Mouse (Mus musculus): Measurements from ENCODE around the gene Rnf11. TPM values are rescaled to one million over a fixed set of nuclear protein-coding genes. Genes with fewer than 3 reads are reported as not detected.
"Not testable (repeated sequence)": the region's sequence is repeated elsewhere in the genome, so short reads cannot be mapped to it uniquely, and the experiment has no call there.

The Rnf11 gene
- polyA plus RNA-seq, 1 experiment from 2014 or later: 51.7 TPM

GRCm38 (mm10) chr4:109406486-109407175 lies 77.9 kb downstream of the Rnf11 start, which contains the start of gene Ttc39a:
Gene Ttc39a (plus strand): TSS chr4:109406623.
- H3K9me3 ChIP-seq (ENCODE audit: low read length): no peaks in the 10 kb centered on the region
- ATAC-seq: peak; percentile 73
- 0 out of 2 replicates have a peak within 1 kb of the TSS, but pooled peaks have one; percentile 60 for H3K27ac ChIP-seq (ENCODE audit: low read length)
- H3K27me3 ChIP-seq (replicated peaks; ENCODE audit: insufficient read depth, low read length): no peaks in the 10 kb centered on the region
- peak within 1 kb of the TSS; percentile 55 for H3K4me3 ChIP-seq (ENCODE audit: low read depth, low read length)
- no peaks in the 10 kb centered on the region for H3K36me3 ChIP-seq (ENCODE audit: insufficient read depth, low read length)
- peak; percentile 73 for DNase-seq (ENCODE audit: low spot score)
- H3K9ac ChIP-seq (replicated peaks; ENCODE audit: low read depth): peak within 1 kb of the TSS; percentile 41; the same call in 1 of the 2 replicates
- under 1% methylated on average over 49 of the region's 56 CpGs for WGBS
- TF ChIP-seq CTCF (IDR thresholded peaks at IDR 0.05): no peak
- no peak for TF ChIP-seq EP300 (IDR thresholded peaks at IDR 0.05)
- H3K4me2 ChIP-seq (replicated peaks; ENCODE audit: low read depth, low read length): peak within 1 kb of the TSS; percentile 96
- peaks cover 4% of the 10 kb centered on the region; the same call in 1 of the 2 replicates for H3K4me1 ChIP-seq (ENCODE audit: insufficient read depth, low read depth, low read length)

- ATAC-seq: peak; percentile 84
These were observed 78.5 kb downstream of the Rnf11 start for GRCm38 (mm10) chr4:109406054-109406485.

GRCm38 (mm10) chr4:109405415-109405814 lies 79.1 kb downstream of the Rnf11 start:
- H3K9me3 ChIP-seq (ENCODE audit: low read length): no peaks in the 10 kb centered on the region
- H3K4me1 ChIP-seq (ENCODE audit: insufficient read depth, low read depth, low read length): peaks cover 4% of the 10 kb centered on the region; the same call in 1 of the 2 replicates
- DNase-seq (ENCODE audit: low spot score) (no peak), ATAC-seq (no peak)
- H3K4me2 ChIP-seq (replicated peaks; ENCODE audit: low read depth, low read length): no peak overlapping the region
- WGBS: 62% methylated on average over 8 of the region's 8 CpGs
- no peak overlapping the region for H3K9ac ChIP-seq (replicated peaks; ENCODE audit: low read depth)
- H3K27me3 ChIP-seq (replicated peaks; ENCODE audit: insufficient read depth, low read length): no peaks in the 10 kb centered on the region
- H3K36me3 ChIP-seq (ENCODE audit: insufficient read depth, low read length): no peaks in the 10 kb centered on the region
- TF ChIP-seq EP300 (IDR thresholded peaks at IDR 0.05) (no peak), CTCF (IDR thresholded peaks at IDR 0.05) (no peak)
- no peak overlapping the region for H3K27ac ChIP-seq (ENCODE audit: low read length)
- H3K4me3 ChIP-seq (ENCODE audit: low read depth, low read length): no peak overlapping the region

More at GRCm38 (mm10) chr4:109406054-109406485, 78.5 kb downstream of the Rnf11 start:
- no peak for TF ChIP-seq CTCF (IDR thresholded peaks at IDR 0.05)
- TF ChIP-seq EP300 (IDR thresholded peaks at IDR 0.05): no peak
- no peaks in the 10 kb centered on the region for H3K27me3 ChIP-seq (replicated peaks; ENCODE audit: insufficient read depth, low read length)
- peaks cover 4% of the 10 kb centered on the region; the same call in 1 of the 2 replicates for H3K4me1 ChIP-seq (ENCODE audit: insufficient read depth, low read depth, low read length)
- H3K4me3 ChIP-seq (ENCODE audit: low read depth, low read length): peak overlapping the region; percentile 55
- no peak overlapping the region for H3K27ac ChIP-seq (ENCODE audit: low read length)
- H3K4me2 ChIP-seq (replicated peaks; ENCODE audit: low read depth, low read length): peak overlapping the region; percentile 96
- no peak overlapping the region for H3K9ac ChIP-seq (replicated peaks; ENCODE audit: low read depth)
- no peaks in the 10 kb centered on the region for H3K36me3 ChIP-seq (ENCODE audit: insufficient read depth, low read length)
- H3K9me3 ChIP-seq (ENCODE audit: low read length): no peaks in the 10 kb centered on the region
- DNase-seq (ENCODE audit: low spot score): peak; percentile 94
- 1% methylated on average over 3 of the region's 3 CpGs for WGBS

- DNase-seq (ENCODE audit: low spot score); H3K27ac ChIP-seq (ENCODE audit: low read length); H3K9me3 ChIP-seq (ENCODE audit: low read length); ATAC-seq; H3K4me1 ChIP-seq (ENCODE audit: insufficient read depth, low read depth, low read length); H3K4me3 ChIP-seq (ENCODE audit: low read depth, low read length); H3K9ac ChIP-seq (replicated peaks; ENCODE audit: low read depth); H3K27me3 ChIP-seq (replicated peaks; ENCODE audit: insufficient read depth, low read length); H3K36me3 ChIP-seq (ENCODE audit: insufficient read depth, low read length); H3K4me2 ChIP-seq (replicated peaks; ENCODE audit: low read depth, low read length): not testable (repeated sequence)
- 92% methylated on average over 3 of the region's 3 CpGs for WGBS
These were observed 79.6 kb downstream of the Rnf11 start for GRCm38 (mm10) chr4:109404908-109405307.

GRCm38 (mm10) chr4:109401176-109401689 lies 83.3 kb downstream of the Rnf11 start:
- H3K36me3 ChIP-seq (ENCODE audit: insufficient read depth, low read length): no peaks in the 10 kb centered on the region
- WGBS: 63% methylated on average over 5 of the region's 5 CpGs

More at GRCm38 (mm10) chr4:109401176-109401689, 83.3 kb downstream of the Rnf11 start:
- TF ChIP-seq CTCF (IDR thresholded peaks at IDR 0.05) (peak; percentile 37), EP300 (IDR thresholded peaks at IDR 0.05) (no peak)
- Histone ChIP-seq H3K9me3 (ENCODE audit: low read length) (no peaks in the 10 kb centered on the region), H3K4me1 (ENCODE audit: insufficient read depth, low read depth, low read length) (peaks cover 2% of the 10 kb centered on the region; the same call in 1 of the 2 replicates), H3K27ac (ENCODE audit: low read length) (no peak overlapping the region), H3K9ac (replicated peaks; ENCODE audit: low read depth) (no peak overlapping the region), H3K4me3 (ENCODE audit: low read depth, low read length) (no peak overlapping the region), H3K27me3 (replicated peaks; ENCODE audit: insufficient read depth, low read length) (no peaks in the 10 kb centered on the region), H3K4me2 (replicated peaks; ENCODE audit: low read depth, low read length) (no peak overlapping the region)
- no peak for ATAC-seq
- DNase-seq (ENCODE audit: low spot score): no peak

Other genes starting within 250 kb of the Rnf11 start
- 31.0 and 37.0 TPM in 2 replicates for gene Eps15, start 204.5 kb downstream of the Rnf11 start, polyA plus RNA-seq (2015; fragmentation: Nextera tagmentation; extraction: Ambion mirVana)
- gene Ttc39a, start 78.1 kb downstream of the Rnf11 start, polyA plus RNA-seq (2015; fragmentation: Nextera tagmentation; extraction: Ambion mirVana): 9.3 and 10.2 TPM in 2 replicates
- not detected in 2 replicates for gene 4930522H14Rik, start 46.6 kb upstream of the Rnf11 start, polyA plus RNA-seq (2015; fragmentation: Nextera tagmentation; extraction: Ambion mirVana)
- 6.0 and 8.2 TPM in 2 replicates for gene Cdkn2c, start 182.5 kb upstream of the Rnf11 start, polyA plus RNA-seq (2015; fragmentation: Nextera tagmentation; extraction: Ambion mirVana)
- 17.9 and 21.2 TPM in 2 replicates for gene Faf1, start 191.9 kb upstream of the Rnf11 start, polyA plus RNA-seq (2015; fragmentation: Nextera tagmentation; extraction: Ambion mirVana)